Mouse (Mus musculus): Measurements from ENCODE around the gene Cdkal1. TPM values are rescaled to one million over a fixed set of nuclear protein-coding genes. Genes with fewer than 3 reads are reported as not detected.

Cdkal1 gene
- polyA plus RNA-seq, 1 experiment = 0.50 TPM

DNA sequence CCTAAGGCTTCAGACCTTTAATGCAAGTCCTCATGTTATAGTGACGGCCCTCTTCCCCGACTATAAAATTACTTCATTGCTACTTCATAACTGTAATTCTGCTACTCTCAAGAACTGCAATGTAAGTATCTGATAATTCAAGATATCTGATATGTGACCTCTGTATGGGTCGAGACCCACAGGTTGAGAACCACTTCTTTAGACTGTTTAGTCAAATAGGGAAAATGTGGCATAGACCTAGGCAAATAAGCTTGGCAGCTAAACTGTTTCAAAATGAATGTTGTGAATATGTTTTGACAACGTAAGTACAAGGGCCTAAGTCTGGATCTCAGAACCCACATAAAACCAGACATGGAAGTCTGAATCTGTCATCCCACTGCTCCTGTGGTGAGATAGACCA, 266.8 kb downstream of the Cdkal1 start:
- no peak overlapping the region for H3K4me3 ChIP-seq (replicated peaks)
- H3K9me3 ChIP-seq = peaks cover 11% of the 10 kb centered on the region
- H3K4me1 ChIP-seq = no peaks in the 10 kb centered on the region
- TF ChIP-seq FLI1 (IDR thresholded peaks at IDR 0.05; ENCODE audit: low read length) (no peak), GATA1 (IDR thresholded peaks at IDR 0.05; ENCODE audit: borderline replicate concordance, low read length) (no peak)
- no peaks in the 10 kb centered on the region for H3K27me3 ChIP-seq (replicated peaks)
- peaks cover 9% of the 10 kb centered on the region for H3K36me3 ChIP-seq (replicated peaks; ENCODE audit: low read length)

DNA sequence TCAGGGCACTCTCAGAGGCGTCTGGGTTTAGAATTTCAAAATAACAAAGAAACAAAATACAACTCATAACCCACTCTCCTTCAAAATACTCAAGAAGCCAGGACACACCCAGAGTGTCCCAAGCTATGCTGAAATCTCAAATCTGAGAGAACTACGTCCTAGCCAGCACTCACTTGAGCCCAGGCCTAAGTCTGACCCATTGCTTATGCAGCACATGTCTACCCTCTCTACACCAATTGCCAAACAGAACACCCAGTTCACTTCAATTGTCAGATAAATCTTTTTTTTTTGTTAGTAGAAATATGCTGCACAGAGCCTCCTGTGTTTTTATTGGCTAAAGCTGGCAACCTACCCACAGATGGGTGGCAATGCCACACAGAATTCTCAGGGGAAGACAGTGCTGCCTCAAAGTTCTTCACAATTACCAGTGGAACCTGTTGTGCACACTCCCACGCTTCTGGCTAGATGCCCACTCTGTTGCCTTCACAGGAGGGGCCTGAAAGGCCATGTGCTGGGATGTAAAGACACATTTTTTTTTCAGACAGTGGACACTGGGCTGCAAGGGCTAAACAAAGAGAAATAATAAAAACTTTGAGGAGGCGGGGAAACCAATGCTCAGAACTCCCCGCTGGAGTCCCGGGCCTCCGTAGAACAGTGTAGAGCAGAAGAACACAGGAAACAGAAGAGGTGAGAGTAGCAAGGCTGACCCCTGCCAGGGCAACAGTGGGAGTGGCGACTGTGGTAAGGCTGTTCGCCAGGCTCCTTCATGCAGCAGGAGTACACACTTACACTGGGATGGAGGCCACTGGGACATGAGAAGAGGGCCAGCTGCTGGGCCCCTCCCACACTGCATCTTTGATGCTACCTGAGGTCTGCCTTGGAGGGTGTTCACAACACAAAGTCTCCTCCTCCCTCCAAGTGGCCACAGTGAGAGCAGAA, 273.4 kb downstream of the Cdkal1 start:
- H3K36me3 ChIP-seq (replicated peaks; ENCODE audit: low read length) = peaks cover 3% of the 10 kb centered on the region
- no peaks in the 10 kb centered on the region for H3K27me3 ChIP-seq (replicated peaks)
- no peak for TF ChIP-seq GATA1 (IDR thresholded peaks at IDR 0.05; ENCODE audit: borderline replicate concordance, low read length)
- no peak for TF ChIP-seq FLI1 (IDR thresholded peaks at IDR 0.05; ENCODE audit: low read length)
- H3K4me3 ChIP-seq (replicated peaks) = no peak overlapping the region
- H3K4me1 ChIP-seq = no peaks in the 10 kb centered on the region
- H3K9me3 ChIP-seq = no peaks in the 10 kb centered on the region

GRCm38 (mm10) chr13:29580780-29581179, 274.7 kb downstream of the Cdkal1 start:
- no peaks in the 10 kb centered on the region for H3K9me3 ChIP-seq
- no peak overlapping the region for H3K4me3 ChIP-seq (replicated peaks)
- H3K27me3 ChIP-seq (replicated peaks) = no peaks in the 10 kb centered on the region
- TF ChIP-seq GATA1 (IDR thresholded peaks at IDR 0.05; ENCODE audit: borderline replicate concordance, low read length) (no peak), FLI1 (IDR thresholded peaks at IDR 0.05; ENCODE audit: low read length) (no peak)
- H3K4me1 ChIP-seq = no peaks in the 10 kb centered on the region
- H3K36me3 ChIP-seq (replicated peaks; ENCODE audit: low read length) = peaks cover 3% of the 10 kb centered on the region

- Histone ChIP-seq H3K27me3 (replicated peaks) (no peaks in the 10 kb centered on the region), H3K4me1 (no peaks in the 10 kb centered on the region), H3K36me3 (replicated peaks; ENCODE audit: low read length) (peaks cover 3% of the 10 kb centered on the region), H3K9me3 (no peaks in the 10 kb centered on the region), H3K4me3 (replicated peaks) (no peak overlapping the region)
- TF ChIP-seq GATA1 (IDR thresholded peaks at IDR 0.05; ENCODE audit: borderline replicate concordance, low read length) (no peak), FLI1 (IDR thresholded peaks at IDR 0.05; ENCODE audit: low read length) (no peak)
Observed at GRCm38 (mm10) chr13:29580009-29580408, 275.5 kb downstream of the Cdkal1 start.

DNA sequence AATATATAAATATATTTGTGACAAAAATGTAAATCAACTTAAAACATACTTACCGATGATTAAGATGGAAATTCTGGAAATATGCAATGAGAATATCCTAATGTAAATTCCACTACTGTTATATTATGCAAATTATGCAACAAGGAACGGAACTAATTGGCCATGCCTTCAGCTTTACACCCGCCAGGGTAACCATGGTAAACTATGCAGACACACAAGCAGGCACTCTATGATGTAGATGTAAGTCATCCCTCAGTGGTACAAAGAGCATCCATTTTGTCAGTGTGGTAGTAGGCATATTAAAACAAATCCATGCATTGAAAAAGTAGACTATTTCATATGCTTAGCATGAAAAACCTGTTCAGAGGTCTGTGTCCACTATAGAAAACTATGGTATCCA, 276.9 kb downstream of the Cdkal1 start:
- no peak overlapping the region for H3K4me3 ChIP-seq (replicated peaks)
- no peaks in the 10 kb centered on the region for H3K36me3 ChIP-seq (replicated peaks; ENCODE audit: low read length)
- H3K4me1 ChIP-seq = no peaks in the 10 kb centered on the region
- H3K27me3 ChIP-seq (replicated peaks) = no peaks in the 10 kb centered on the region
- no peaks in the 10 kb centered on the region for H3K9me3 ChIP-seq
- no peak for TF ChIP-seq FLI1 (IDR thresholded peaks at IDR 0.05; ENCODE audit: low read length)

DNA sequence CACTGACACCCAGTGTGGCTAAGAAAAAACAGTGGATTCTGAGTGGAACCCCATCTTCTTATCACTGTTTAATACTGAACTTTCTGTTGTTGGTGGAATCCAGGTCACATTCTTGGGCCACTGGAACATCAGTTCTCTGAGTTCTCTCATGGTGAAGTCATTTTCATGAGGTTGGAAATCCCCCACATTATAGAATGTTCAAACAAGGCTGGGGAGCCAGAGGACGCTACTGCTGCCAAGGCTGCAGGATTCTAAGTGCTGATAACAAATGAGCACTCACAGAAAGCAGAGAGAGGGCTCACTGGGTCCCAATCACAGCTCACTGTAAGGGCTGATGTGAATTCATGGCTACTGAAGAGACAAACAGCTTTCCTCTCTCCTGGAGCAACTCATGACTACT, 280.7 kb downstream of the Cdkal1 start:
- Histone ChIP-seq H3K4me1 (no peaks in the 10 kb centered on the region), H3K9me3 (no peaks in the 10 kb centered on the region), H3K27me3 (replicated peaks) (no peaks in the 10 kb centered on the region), H3K4me3 (replicated peaks) (no peak overlapping the region), H3K36me3 (replicated peaks; ENCODE audit: low read length) (peaks cover 4% of the 10 kb centered on the region)
- TF ChIP-seq FLI1 (IDR thresholded peaks at IDR 0.05; ENCODE audit: low read length) = no peak
- no peak for TF ChIP-seq GATA1 (IDR thresholded peaks at IDR 0.05; ENCODE audit: borderline replicate concordance, low read length)

DNA sequence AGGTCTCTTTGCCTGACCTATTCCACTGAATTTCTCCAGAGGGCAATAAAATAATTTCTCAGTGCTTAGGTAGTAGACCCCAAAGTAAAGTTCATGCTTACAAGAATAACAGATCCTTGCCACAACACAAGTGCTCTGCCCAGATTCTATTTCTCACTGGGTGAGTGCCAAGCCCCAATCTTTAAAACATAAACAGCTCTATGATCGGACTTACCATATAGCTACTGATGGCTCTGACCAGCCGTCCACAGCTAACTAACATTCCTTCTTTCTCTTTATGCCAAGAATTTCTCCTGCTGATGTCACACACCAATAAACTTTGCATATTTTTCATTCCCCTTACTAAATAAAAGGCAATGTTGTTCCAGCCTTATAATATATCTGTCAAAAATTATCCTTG, 283.0 kb downstream of the Cdkal1 start:
- TF ChIP-seq FLI1 (IDR thresholded peaks at IDR 0.05; ENCODE audit: low read length) = no peak
- no peak for TF ChIP-seq GATA1 (IDR thresholded peaks at IDR 0.05; ENCODE audit: borderline replicate concordance, low read length)
- Histone ChIP-seq H3K4me3 (replicated peaks) (no peak overlapping the region), H3K4me1 (no peaks in the 10 kb centered on the region), H3K9me3 (no peaks in the 10 kb centered on the region), H3K27me3 (replicated peaks) (no peaks in the 10 kb centered on the region), H3K36me3 (replicated peaks; ENCODE audit: low read length) (peaks cover 4% of the 10 kb centered on the region)

DNA sequence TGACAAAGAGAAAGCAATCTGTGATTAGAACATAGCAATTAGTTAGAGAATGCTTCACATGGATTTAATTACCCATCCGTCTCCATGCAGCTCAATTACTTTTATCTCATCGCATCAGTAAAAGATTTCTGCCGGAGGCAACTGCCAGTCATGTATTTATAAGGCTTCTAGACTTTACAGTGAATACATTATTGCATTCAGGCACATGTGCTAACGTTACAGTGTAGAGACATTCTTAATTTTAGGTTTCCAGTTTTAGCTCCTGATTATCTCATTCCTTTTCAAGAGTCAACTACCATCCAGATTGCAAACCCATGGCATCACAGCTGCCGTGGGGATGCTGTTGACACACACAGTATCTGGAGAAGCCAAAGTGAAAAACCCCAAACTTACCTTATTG, 289.8 kb downstream of the Cdkal1 start:
- no peaks in the 10 kb centered on the region for H3K4me1 ChIP-seq
- no peak overlapping the region for H3K4me3 ChIP-seq (replicated peaks)
- TF ChIP-seq FLI1 (IDR thresholded peaks at IDR 0.05; ENCODE audit: low read length) (no peak), GATA1 (IDR thresholded peaks at IDR 0.05; ENCODE audit: borderline replicate concordance, low read length) (no peak)
- H3K27me3 ChIP-seq (replicated peaks) = no peaks in the 10 kb centered on the region
- H3K36me3 ChIP-seq (replicated peaks; ENCODE audit: low read length) = no peaks in the 10 kb centered on the region
- no peaks in the 10 kb centered on the region for H3K9me3 ChIP-seq

DNA sequence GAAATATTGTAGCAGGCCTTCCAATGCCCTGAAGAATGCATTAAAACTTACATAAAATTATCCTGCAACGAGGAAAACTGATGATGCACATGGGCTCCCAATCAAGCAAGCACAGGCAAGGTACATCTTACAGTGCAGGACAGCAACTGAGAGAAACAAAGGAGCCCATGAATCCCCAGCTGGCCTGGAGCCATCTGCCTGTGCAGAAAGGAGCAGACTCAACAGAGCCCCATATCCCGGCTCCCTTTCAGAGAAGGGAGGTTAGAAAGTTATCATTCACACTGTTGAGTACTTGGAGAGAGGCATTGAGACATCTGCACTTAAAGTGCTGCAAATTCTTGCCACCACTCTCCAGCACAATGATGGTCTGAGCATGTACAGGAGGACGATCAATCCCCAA, 296.3 kb downstream of the Cdkal1 start:
- H3K27me3 ChIP-seq (replicated peaks) = no peaks in the 10 kb centered on the region
- no peak overlapping the region for H3K4me3 ChIP-seq (replicated peaks)
- H3K9me3 ChIP-seq = no peaks in the 10 kb centered on the region
- no peaks in the 10 kb centered on the region for H3K36me3 ChIP-seq (replicated peaks; ENCODE audit: low read length)
- H3K4me1 ChIP-seq = no peaks in the 10 kb centered on the region
- no peak for TF ChIP-seq FLI1 (IDR thresholded peaks at IDR 0.05; ENCODE audit: low read length)
- TF ChIP-seq GATA1 (IDR thresholded peaks at IDR 0.05; ENCODE audit: borderline replicate concordance, low read length) = no peak

DNA sequence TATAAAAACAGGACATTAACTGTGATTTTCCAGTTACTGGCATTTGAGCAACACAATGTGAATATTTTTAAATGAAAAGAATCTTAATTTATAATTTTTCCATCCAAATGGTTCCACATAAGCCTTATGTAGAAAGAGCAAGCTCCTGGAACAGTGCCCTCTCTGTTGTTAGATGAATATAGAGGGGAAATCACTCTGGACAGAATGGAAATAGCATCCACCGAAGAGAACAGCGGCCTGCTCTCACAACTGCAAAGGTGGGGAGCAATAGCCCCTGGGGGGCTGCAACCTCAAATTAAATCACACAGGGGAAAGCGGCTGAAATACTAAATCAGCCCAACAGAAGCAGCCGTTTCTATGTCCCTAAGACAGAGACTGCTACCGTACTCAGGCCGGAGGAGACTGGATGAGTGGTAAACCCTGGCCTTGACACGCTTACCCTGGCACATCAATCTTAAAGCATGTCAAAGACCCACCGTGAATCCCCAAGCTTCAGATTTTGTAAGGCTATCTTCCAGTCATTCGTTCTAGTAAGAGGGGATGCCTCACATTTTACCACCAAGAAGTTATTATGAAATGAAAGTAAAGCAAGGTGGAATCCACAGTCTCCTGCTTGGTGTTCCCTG, 300.2 kb downstream of the Cdkal1 start:
- no peak for TF ChIP-seq FLI1 (IDR thresholded peaks at IDR 0.05; ENCODE audit: low read length)
- no peak for TF ChIP-seq GATA1 (IDR thresholded peaks at IDR 0.05; ENCODE audit: borderline replicate concordance, low read length)
- Histone ChIP-seq H3K4me1 (no peaks in the 10 kb centered on the region), H3K4me3 (replicated peaks) (no peak overlapping the region), H3K9me3 (no peaks in the 10 kb centered on the region), H3K27me3 (replicated peaks) (no peaks in the 10 kb centered on the region), H3K36me3 (replicated peaks; ENCODE audit: low read length) (peaks cover 9% of the 10 kb centered on the region)

Measured in megakaryocyte, embryonic 14.5 days (primary cell).